Mouse (Mus musculus): ENCODE data around the gene Pla2g3. TPM values are rescaled to one million over a fixed set of nuclear protein-coding genes. Genes with fewer than 3 reads are reported as not detected.

The Pla2g3 gene
- polyA plus RNA-seq, 1 experiment from 2014 or later = 0.86 TPM

DNA sequence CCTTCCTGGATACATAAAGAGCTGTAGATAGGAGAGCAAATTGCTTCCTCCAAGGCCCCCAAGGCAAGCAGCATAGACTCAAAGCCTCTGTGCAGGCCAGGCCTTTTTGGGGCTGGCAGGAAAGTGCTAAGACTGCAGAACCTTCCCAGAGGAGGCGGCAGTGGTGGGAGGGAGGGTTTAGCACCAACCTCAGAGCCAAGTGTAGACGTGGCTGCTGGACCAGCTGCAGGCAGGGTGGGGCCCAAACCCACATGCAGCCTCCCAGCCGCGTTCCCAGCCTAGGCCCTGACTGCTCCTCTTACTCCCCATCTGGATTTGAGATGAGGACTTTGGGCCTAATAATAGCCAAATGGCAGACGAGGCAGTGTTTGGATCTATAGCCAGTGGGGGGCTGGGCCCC is 54.9 kb downstream of the Pla2g3 start:
- H3K36me3 ChIP-seq (ENCODE audit: control insufficient read depth, insufficient read depth, low read length) = no peaks in the 10 kb centered on the region
- H3K4me3 ChIP-seq (ENCODE audit: low read depth, low read length) = no peak overlapping the region
- DNase-seq (ENCODE audit: low spot score) (no peak), ATAC-seq (ENCODE audit: low FRiP score) (no peak)
- H3K4me1 ChIP-seq (replicated peaks; ENCODE audit: control insufficient read depth, insufficient read depth, low read length) = no peaks in the 10 kb centered on the region; the same call in 1 of the 2 replicates
- H3K9me3 ChIP-seq (ENCODE audit: control insufficient read depth, low read length) = peaks cover 3% of the 10 kb centered on the region; the same call in 1 of the 2 replicates
- H3K27ac ChIP-seq (ENCODE audit: low read depth, low read length) = no peak overlapping the region
- no peak overlapping the region for H3K4me2 ChIP-seq (replicated peaks; ENCODE audit: low read depth, low read length)
- 49% methylated on average over 5 of the region's 5 CpGs for WGBS
- no peaks in the 10 kb centered on the region for H3K27me3 ChIP-seq (ENCODE audit: control insufficient read depth, insufficient read depth, low read length)
- no peak overlapping the region for H3K9ac ChIP-seq (ENCODE audit: low read depth, low read length)

DNA sequence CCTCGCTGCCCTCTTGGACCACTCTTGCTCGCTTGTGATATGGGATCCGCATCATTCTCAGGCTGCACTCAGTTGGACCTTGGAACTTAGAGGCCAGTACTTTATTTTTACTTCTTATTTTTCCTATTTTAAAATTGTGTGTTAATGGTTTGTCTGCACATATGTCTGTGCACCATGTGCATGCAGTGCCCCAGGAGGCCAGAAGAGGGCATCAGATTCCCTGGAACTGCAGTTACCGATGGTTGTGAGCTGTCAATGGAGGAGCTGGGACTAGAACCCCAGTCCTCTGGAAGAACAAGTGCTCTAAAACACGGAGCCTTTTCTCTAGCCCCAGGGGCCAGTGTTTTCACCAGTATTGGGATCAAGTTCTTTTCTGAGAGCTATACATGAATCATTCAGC is 56.3 kb downstream of the Pla2g3 start:
- H3K4me3 ChIP-seq (ENCODE audit: low read depth, low read length) = no peak overlapping the region
- no peaks in the 10 kb centered on the region for H3K4me1 ChIP-seq (replicated peaks; ENCODE audit: control insufficient read depth, insufficient read depth, low read length)
- no peaks in the 10 kb centered on the region for H3K36me3 ChIP-seq (ENCODE audit: control insufficient read depth, insufficient read depth, low read length)
- H3K9ac ChIP-seq (ENCODE audit: low read depth, low read length) = no peak overlapping the region
- H3K9me3 ChIP-seq (ENCODE audit: control insufficient read depth, low read length) = peaks cover 3% of the 10 kb centered on the region; the same call in 1 of the 2 replicates
- no peak overlapping the region for H3K4me2 ChIP-seq (replicated peaks; ENCODE audit: low read depth, low read length)
- no peaks in the 10 kb centered on the region for H3K27me3 ChIP-seq (ENCODE audit: control insufficient read depth, insufficient read depth, low read length)
- ATAC-seq (ENCODE audit: low FRiP score) (no peak), DNase-seq (ENCODE audit: low spot score) (no peak)
- 94% methylated on average over 5 of the region's 5 CpGs for WGBS
- no peak overlapping the region for H3K27ac ChIP-seq (ENCODE audit: low read depth, low read length)

DNA sequence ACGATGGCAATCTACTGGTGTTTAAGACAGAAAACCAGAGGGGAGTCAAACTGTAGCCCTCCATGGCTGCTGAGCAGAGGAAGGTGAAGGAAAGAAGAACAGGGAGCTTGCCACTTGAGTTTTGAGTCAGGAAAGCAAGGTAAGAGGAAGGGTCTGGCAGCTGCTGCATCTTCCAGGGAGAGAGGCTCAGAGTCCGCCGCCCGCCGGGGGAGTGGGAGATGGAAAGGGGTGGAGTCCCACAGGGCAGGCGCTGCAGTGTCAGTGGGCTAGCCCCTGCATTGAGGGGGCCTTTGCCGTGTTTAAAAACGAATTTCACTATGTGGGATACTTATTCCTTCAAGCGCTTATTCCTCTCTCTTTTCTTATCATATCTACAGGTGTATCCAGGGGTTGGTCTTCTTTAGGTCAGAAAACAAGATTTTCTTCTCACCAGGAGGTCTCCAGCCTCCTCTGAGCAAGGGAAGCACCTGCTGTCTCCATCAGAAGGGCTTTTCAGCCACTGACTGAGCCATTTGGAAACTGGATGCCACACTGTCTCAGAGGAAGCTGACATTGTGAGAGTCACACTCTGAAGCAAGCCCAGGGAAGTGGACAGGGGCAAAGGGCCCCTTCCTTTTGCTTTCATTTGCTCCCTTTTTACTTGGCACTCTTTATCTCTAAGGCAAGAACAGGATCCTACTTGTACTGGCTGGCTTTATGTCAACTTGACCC is 57.6 kb downstream of the Pla2g3 start:
- H3K27me3 ChIP-seq (ENCODE audit: control insufficient read depth, insufficient read depth, low read length) = no peaks in the 10 kb centered on the region
- H3K36me3 ChIP-seq (ENCODE audit: control insufficient read depth, insufficient read depth, low read length) = no peaks in the 10 kb centered on the region
- ATAC-seq (ENCODE audit: low FRiP score) = no peak
- peaks cover 3% of the 10 kb centered on the region; the same call in 1 of the 2 replicates for H3K9me3 ChIP-seq (ENCODE audit: control insufficient read depth, low read length)
- no peak overlapping the region for H3K4me3 ChIP-seq (ENCODE audit: low read depth, low read length)
- H3K4me2 ChIP-seq (replicated peaks; ENCODE audit: low read depth, low read length) = no peak overlapping the region
- no peak for DNase-seq (ENCODE audit: low spot score)
- H3K27ac ChIP-seq (ENCODE audit: low read depth, low read length) = no peak overlapping the region
- no peak overlapping the region for H3K9ac ChIP-seq (ENCODE audit: low read depth, low read length)
- no peaks in the 10 kb centered on the region for H3K4me1 ChIP-seq (replicated peaks; ENCODE audit: control insufficient read depth, insufficient read depth, low read length)
- 24% methylated on average over 9 of the region's 9 CpGs for WGBS

DNA sequence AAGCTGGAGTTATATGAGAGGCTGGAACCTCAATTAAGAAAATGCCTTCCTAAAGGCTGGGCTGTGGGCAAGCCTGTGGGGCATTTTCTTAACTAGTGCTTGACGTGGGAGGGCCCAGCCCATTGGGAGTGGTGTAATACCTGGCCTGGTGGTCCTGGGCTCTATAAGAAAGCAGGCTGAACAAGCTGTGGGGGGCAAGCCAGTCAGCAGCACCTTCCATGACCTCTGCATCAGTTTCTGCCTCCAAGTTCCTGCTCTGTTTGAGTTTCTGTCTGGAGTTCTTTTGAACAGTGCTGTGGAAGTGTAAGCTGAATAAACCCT is 58.1 kb downstream of the Pla2g3 start:
- H3K4me2 ChIP-seq (replicated peaks; ENCODE audit: low read depth, low read length) = no peak overlapping the region
- peaks cover 3% of the 10 kb centered on the region; the same call in 1 of the 2 replicates for H3K9me3 ChIP-seq (ENCODE audit: control insufficient read depth, low read length)
- H3K36me3 ChIP-seq (ENCODE audit: control insufficient read depth, insufficient read depth, low read length) = no peaks in the 10 kb centered on the region
- DNase-seq (ENCODE audit: low spot score) (no peak), ATAC-seq (ENCODE audit: low FRiP score) (no peak)
- 40% methylated on average over 1 of the region's 1 CpGs for WGBS
- H3K27me3 ChIP-seq (ENCODE audit: control insufficient read depth, insufficient read depth, low read length) = no peaks in the 10 kb centered on the region
- no peaks in the 10 kb centered on the region for H3K4me1 ChIP-seq (replicated peaks; ENCODE audit: control insufficient read depth, insufficient read depth, low read length)
- H3K27ac ChIP-seq (ENCODE audit: low read depth, low read length) = no peak overlapping the region
- no peak overlapping the region for H3K4me3 ChIP-seq (ENCODE audit: low read depth, low read length)
- no peak overlapping the region for H3K9ac ChIP-seq (ENCODE audit: low read depth, low read length)

DNA sequence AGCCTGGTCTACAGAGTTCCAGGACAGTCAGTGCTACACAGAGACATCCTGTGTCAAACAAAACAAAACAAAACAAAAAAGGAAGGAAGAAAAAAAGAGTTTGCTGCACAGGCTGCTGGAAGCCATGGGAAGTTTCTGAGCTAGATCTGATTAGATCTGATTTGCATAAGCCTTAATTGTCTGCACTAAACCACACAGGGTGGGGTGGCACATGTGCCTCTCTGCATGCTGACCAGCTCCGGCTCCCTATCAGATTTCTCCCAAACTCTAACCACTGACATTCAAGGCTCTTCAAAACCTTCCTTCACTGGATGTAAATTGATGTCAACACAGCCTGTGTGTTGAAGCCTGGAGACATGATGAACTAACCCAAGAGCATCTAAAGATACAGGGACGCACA is 59.0 kb downstream of the Pla2g3 start:
- 78% methylated on average over 2 of the region's 2 CpGs for WGBS
- no peak for ATAC-seq (ENCODE audit: low FRiP score)

DNA sequence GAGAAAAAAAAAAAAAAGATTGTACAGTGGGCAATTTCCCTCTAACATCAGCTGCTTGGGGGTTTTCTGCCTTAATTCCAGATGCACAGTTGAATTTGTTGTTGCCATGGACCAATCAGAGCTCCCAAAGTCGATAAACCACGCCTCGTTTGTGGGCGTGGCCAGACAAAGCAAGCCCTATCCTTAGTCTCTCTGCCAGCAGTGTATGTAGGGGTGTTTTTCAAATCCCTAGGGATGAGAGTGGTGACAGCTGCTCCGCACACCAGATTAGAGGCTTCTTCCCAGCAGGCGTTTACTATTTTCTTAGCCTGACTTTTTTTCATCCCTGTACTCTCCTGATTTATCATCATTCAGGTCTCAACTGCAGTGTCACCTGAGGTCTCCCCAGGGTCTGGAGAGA is 59.9 kb downstream of the Pla2g3 start:
- H3K27ac ChIP-seq (ENCODE audit: low read depth, low read length) = no peak overlapping the region
- no peak overlapping the region for H3K9ac ChIP-seq (ENCODE audit: low read depth, low read length)
- DNase-seq (ENCODE audit: low spot score) = peak; percentile 67
- 50% methylated on average over 6 of the region's 6 CpGs for WGBS
- H3K4me1 ChIP-seq (replicated peaks; ENCODE audit: control insufficient read depth, insufficient read depth, low read length) = no peaks in the 10 kb centered on the region
- H3K36me3 ChIP-seq (ENCODE audit: control insufficient read depth, insufficient read depth, low read length) = no peaks in the 10 kb centered on the region
- H3K9me3 ChIP-seq (ENCODE audit: control insufficient read depth, low read length) = peaks cover 3% of the 10 kb centered on the region; the same call in 1 of the 2 replicates
- ATAC-seq (ENCODE audit: low FRiP score) = peak; percentile 63; the same call in 1 of the 2 replicates
- H3K4me3 ChIP-seq (ENCODE audit: low read depth, low read length) = no peak overlapping the region
- no peaks in the 10 kb centered on the region for H3K27me3 ChIP-seq (ENCODE audit: control insufficient read depth, insufficient read depth, low read length)
- H3K4me2 ChIP-seq (replicated peaks; ENCODE audit: low read depth, low read length) = no peak overlapping the region

More for the DNA sequence above, 59.0 kb downstream of the Pla2g3 start:
- no peak overlapping the region for H3K4me2 ChIP-seq (replicated peaks; ENCODE audit: low read depth, low read length)
- H3K27ac ChIP-seq (ENCODE audit: low read depth, low read length) = no peak overlapping the region
- DNase-seq (ENCODE audit: low spot score) = no peak
- peaks cover 3% of the 10 kb centered on the region; the same call in 1 of the 2 replicates for H3K9me3 ChIP-seq (ENCODE audit: control insufficient read depth, low read length)
- no peaks in the 10 kb centered on the region for H3K36me3 ChIP-seq (ENCODE audit: control insufficient read depth, insufficient read depth, low read length)
- no peaks in the 10 kb centered on the region for H3K4me1 ChIP-seq (replicated peaks; ENCODE audit: control insufficient read depth, insufficient read depth, low read length)
- H3K9ac ChIP-seq (ENCODE audit: low read depth, low read length) = no peak overlapping the region
- no peak overlapping the region for H3K4me3 ChIP-seq (ENCODE audit: low read depth, low read length)
- no peaks in the 10 kb centered on the region for H3K27me3 ChIP-seq (ENCODE audit: control insufficient read depth, insufficient read depth, low read length)

DNA sequence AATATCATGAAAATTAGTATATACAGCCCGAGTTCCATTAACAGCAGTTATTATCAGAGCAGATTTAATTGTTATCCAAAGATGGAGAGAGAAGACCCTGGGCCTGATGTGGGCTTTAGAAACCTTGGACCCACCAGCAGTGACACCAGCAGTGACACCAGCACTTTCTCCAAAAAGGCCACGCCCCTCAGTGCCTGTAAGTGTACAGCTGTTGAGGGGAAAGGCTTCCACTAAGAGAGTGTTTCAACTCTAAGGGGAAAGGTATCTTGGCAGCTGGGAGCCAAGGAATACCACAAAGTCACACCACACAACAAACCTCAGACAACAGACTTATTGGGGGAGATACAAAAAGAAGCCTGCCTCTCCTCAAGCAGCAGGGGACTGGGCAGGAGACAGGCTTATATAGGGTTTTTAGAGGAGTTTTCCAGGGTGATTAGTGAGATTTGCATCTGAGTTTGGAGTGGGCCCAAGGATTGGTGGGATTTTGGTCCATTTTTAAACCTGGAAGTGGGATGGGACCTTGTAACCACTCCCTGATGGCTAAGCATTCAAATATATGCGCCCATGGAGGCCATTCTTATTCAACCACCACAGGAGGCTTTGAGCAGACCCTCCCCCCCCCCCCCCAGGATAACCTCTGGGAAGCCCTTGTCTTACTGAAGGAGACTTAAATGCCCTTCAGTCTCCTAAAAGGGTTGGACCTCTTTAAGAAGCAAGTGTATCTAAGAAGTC is 60.6 kb downstream of the Pla2g3 start:
- H3K36me3 ChIP-seq (ENCODE audit: control insufficient read depth, insufficient read depth, low read length) = no peaks in the 10 kb centered on the region
- ATAC-seq (ENCODE audit: low FRiP score) (no peak), DNase-seq (ENCODE audit: low spot score) (no peak)
- H3K4me3 ChIP-seq (ENCODE audit: low read depth, low read length) = no peak overlapping the region
- H3K9me3 ChIP-seq (ENCODE audit: control insufficient read depth, low read length) = peaks cover 3% of the 10 kb centered on the region; the same call in 1 of the 2 replicates
- H3K9ac ChIP-seq (ENCODE audit: low read depth, low read length) = no peak overlapping the region
- no peaks in the 10 kb centered on the region for H3K4me1 ChIP-seq (replicated peaks; ENCODE audit: control insufficient read depth, insufficient read depth, low read length)
- WGBS = 61% methylated on average over 3 of the region's 3 CpGs
- no peak overlapping the region for H3K4me2 ChIP-seq (replicated peaks; ENCODE audit: low read depth, low read length)
- no peak overlapping the region for H3K27ac ChIP-seq (ENCODE audit: low read depth, low read length)
- no peaks in the 10 kb centered on the region for H3K27me3 ChIP-seq (ENCODE audit: control insufficient read depth, insufficient read depth, low read length)

Measured in hindbrain, embryonic 11.5 days (tissue).